Mouse (Mus musculus) erythroid progenitor cell, adult 5-6 weeks (primary cell): ENCODE results near the gene Timm8a1. TPM values are rescaled to one million over a fixed set of nuclear protein-coding genes. Genes with fewer than 3 reads are reported as not detected.

Experiments used
- ATAC-seq: replicated peaks from 2 replicates; pipeline ENCODE4 v1.8.0; 2016; ENCODE audit warnings: moderate number of reproducible peaks, mild to moderate bottlenecking, moderate TSS enrichment, inconsistent platforms; ENCODE audit not compliant: poor library complexity, low FRiP score, severe bottlenecking
- total RNA-seq, 2 experiments: library from RNA; stranded (forward) in 1 of 2; stranded (reverse) in 1 of 2; fragments of 150-400 nt in 1 of 2; fragments of 186-747, 209-891 nt in 1 of 2; gene quantifications; 2 replicates each; pipeline versions ENCODE4 v1.2.3 to v1.2.4; 2015 to 2017; ENCODE audit warnings: low replicate concordance in 2 of 2

The Timm8a1 gene
- total RNA-seq, 2 experiments from 2014 or later: 6.4 to 13.8 TPM

DNA sequence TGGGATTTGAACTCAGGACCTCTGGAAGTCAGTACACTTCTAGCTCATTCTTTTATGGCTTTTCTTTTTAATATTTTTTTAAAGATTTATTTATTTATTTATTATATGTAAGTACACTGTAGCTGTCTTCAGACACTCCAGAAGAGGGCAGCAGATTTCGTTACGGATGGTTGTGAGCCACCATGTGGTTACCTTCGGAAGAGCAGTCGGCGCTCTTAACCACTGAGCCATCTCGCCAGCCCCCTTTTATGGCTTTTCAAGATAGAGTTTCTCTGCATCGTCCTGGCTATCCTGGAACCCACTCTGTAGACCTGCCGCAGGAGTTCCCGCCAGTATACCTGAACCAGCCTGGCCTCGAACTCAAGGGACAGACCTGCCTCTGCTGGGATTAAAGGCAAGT, 1.9 kb downstream of the Timm8a1 start:
- peak; percentile 61; the same call in 1 of the 2 replicates for ATAC-seq

DNA sequence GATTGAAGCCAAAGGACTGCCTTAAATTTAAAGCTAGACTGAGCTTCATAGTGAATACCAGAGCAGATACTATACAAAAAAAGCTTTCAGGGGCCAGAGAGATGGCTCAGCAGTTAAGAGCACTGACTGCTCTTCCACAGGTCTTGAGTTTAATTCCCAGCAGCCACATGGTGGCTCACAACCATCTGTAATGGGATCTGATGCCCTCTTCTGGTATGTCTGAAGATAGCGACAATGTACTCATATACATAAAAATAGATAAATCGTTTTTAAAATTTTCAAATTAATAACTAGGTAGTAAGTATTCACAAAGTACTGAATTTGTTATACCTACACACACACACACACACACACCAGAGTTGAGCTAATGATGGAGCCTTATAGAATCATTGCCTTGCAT, 8.3 kb downstream of the Timm8a1 start:
- no peak for ATAC-seq

- no peak for ATAC-seq
These were observed 16.4 kb downstream of the Timm8a1 start for GRCm38 (mm10) chrX:134525260-134525659.

GRCm38 (mm10) chrX:134523772-134524171, 17.9 kb downstream of the Timm8a1 start:
- no peak for ATAC-seq

DNA sequence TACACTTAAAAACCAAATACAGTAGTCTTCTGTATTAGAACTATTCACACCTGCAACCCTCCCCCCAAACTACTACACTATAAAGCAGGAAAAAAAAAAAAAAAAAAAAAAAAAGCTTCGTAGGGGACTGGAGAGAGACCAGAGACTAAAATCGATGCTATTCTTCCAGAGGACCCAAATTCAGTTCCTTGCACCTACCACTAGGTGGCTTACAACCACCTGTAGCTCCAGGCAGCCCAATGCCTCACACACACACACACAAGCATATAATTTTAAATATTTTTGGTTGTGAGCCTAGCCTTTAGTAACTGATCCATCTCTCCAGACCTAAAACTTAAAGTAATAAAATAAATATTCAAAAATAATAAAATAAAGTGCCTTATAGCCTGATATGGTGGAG, 32.2 kb downstream of the Timm8a1 start:
- 0 out of 2 replicates have a peak, but pooled peaks have one; percentile 42 for ATAC-seq

GRCm38 (mm10) chrX:134507977-134508376, 33.7 kb downstream of the Timm8a1 start:
- no peak for ATAC-seq

DNA sequence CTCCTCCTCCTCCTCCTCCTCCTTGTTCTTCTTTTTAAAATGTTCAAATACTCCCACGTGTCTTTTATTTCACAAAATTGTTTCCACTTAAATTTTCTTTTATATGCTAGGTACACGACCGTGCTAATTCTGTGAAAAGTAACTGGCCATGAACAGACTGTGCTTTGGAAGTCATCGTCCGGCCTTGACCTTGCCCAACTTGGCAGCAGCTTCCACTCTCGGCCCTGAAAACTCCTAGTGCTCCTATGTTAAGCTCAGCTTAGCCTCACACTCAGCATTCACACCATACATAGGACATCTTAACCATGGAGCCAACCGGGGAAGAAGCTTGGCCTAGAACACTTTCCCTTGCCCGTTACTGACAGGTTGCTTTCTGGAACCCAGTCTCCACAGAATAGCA, 41.0 kb downstream of the Timm8a1 start:
- ATAC-seq: no peak

Other genes starting within 250 kb of the Timm8a1 start
- gene Tmem35a, start 246.6 kb downstream of the Timm8a1 start, total RNA-seq (2015; ENCODE audit: low replicate concordance): not detected in 2 replicates
- not detected in 2 replicates for gene Tmem35a, start 246.6 kb downstream of the Timm8a1 start, total RNA-seq (2017; ENCODE audit: low replicate concordance)
- gene Cenpi, start 233.8 kb downstream of the Timm8a1 start, total RNA-seq (2015; ENCODE audit: low replicate concordance): 77.1 and 113 TPM in 2 replicates
- gene Cenpi, start 233.8 kb downstream of the Timm8a1 start, total RNA-seq (2017; ENCODE audit: low replicate concordance): 58.4 and 61.5 TPM in 2 replicates
- gene Drp2, start 137.3 kb downstream of the Timm8a1 start, total RNA-seq (2015; ENCODE audit: low replicate concordance): 2.2 and 6.7 TPM in 2 replicates
- gene Drp2, start 137.3 kb downstream of the Timm8a1 start, total RNA-seq (2017; ENCODE audit: low replicate concordance): 3.9 and 4.4 TPM in 2 replicates
- not detected in 2 replicates for gene Taf7l, start 65.4 kb downstream of the Timm8a1 start, total RNA-seq (2015; ENCODE audit: low replicate concordance)
- gene Taf7l, start 65.4 kb downstream of the Timm8a1 start, total RNA-seq (2017; ENCODE audit: low replicate concordance): not detected in 2 replicates
- gene Btk, start 41.7 kb upstream of the Timm8a1 start, total RNA-seq (2015; ENCODE audit: low replicate concordance): 18.0 and 23.4 TPM in 2 replicates
- gene Btk, start 41.7 kb upstream of the Timm8a1 start, total RNA-seq (2017; ENCODE audit: low replicate concordance): 8.9 and 12.6 TPM in 2 replicates
- gene Rpl36a, start 43.8 kb upstream of the Timm8a1 start, total RNA-seq (2015; ENCODE audit: low replicate concordance): 511 and 528 TPM in 2 replicates
- 549 and 1,031 TPM in 2 replicates for gene Rpl36a, start 43.8 kb upstream of the Timm8a1 start, total RNA-seq (2017; ENCODE audit: low replicate concordance)
- 1.3 TPM in 1 of 2 replicates, not detected in the other for gene Gla, start 59.3 kb upstream of the Timm8a1 start, total RNA-seq (2015; ENCODE audit: low replicate concordance)
- gene Gla, start 59.3 kb upstream of the Timm8a1 start, total RNA-seq (2017; ENCODE audit: low replicate concordance): 1.4 and 2.1 TPM in 2 replicates
- gene Hnrnph2, start 59.3 kb upstream of the Timm8a1 start, total RNA-seq (2015; ENCODE audit: low replicate concordance): 59.8 and 69.6 TPM in 2 replicates
- gene Hnrnph2, start 59.3 kb upstream of the Timm8a1 start, total RNA-seq (2017; ENCODE audit: low replicate concordance): 86.5 and 95.0 TPM in 2 replicates
- gene Armcx4, start 144.7 kb upstream of the Timm8a1 start, total RNA-seq (2015; ENCODE audit: low replicate concordance): 1.1 TPM in 1 of 2 replicates, not detected in the other
- 0.15 TPM in 1 of 2 replicates, not detected in the other for gene Armcx4, start 144.7 kb upstream of the Timm8a1 start, total RNA-seq (2017; ENCODE audit: low replicate concordance)
- gene Armcx1, start 176.1 kb upstream of the Timm8a1 start, total RNA-seq (2015; ENCODE audit: low replicate concordance): not detected in 2 replicates
- 0.15 and 0.39 TPM in 2 replicates for gene Armcx1, start 176.1 kb upstream of the Timm8a1 start, total RNA-seq (2017; ENCODE audit: low replicate concordance)
- not detected in 2 replicates for gene Armcx6, start 209.6 kb upstream of the Timm8a1 start, total RNA-seq (2015; ENCODE audit: low replicate concordance)
- gene Armcx6, start 209.6 kb upstream of the Timm8a1 start, total RNA-seq (2017; ENCODE audit: low replicate concordance): 0.13 TPM in 1 of 2 replicates, not detected in the other
- 3.6 and 4.6 TPM in 2 replicates for gene Armcx3, start 214.7 kb upstream of the Timm8a1 start, total RNA-seq (2015; ENCODE audit: low replicate concordance)
- gene Armcx3, start 214.7 kb upstream of the Timm8a1 start, total RNA-seq (2017; ENCODE audit: low replicate concordance): 0.76 and 2.2 TPM in 2 replicates